Mouse (Mus musculus) layer of hippocampus, adult 8-10 months (tissue): ENCODE data around the gene Gm6525. TPM values are rescaled to one million over a fixed set of nuclear protein-coding genes. Genes with fewer than 3 reads are reported as not detected.
A peak's percentile ranks its signal among the peaks of the same experiment; 100 is the strongest.

Experiments used
- DNase-seq, 2 experiments: peaks; one replicate each; pipeline ENCODE4 v3.0.0; 2022; ENCODE audit warnings: low spot score in 2 of 2
- total RNA-seq, 4 experiments: library from RNA; stranded (reverse); gene quantifications; 2 replicates each; pipeline ENCODE4 v1.2.4; 2022

Gm6525 gene
- not detected for total RNA-seq

DNA sequence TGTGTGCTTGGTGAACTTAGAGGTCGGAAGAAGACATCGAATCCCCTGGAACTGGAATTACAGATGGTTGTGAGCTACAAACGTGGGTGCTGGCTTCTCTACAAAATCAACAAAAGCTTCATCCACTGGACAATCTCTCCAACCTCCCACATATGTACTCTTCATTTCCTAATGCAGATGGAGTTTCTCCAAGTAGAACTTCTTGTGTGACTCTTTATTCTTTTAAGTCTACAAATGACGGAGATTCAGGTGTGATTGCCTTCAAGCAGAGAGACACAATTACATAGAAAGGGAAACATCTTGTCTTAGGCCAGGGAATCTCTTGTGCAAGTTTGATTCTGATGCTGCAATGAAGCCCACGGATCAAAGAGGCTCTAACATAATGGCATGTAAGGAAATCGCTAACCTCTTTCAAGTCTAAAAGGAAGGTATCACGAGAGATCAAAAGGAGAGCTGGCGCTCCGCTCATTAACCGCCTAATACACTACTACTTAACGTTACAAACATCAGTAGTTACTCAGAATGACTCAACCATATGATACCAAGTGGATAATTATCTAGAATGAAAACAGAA lies at the start of gene Gm6525:
Gm6525 (plus strand) TSS at position 524 of the 574 bp plus-strand sequence.
- DNase-seq = no peak

GRCm38 (mm10) chr3:84125704-84126289 lies 48.1 kb upstream of the Gm6525 start:
- DNase-seq = no peak

DNA sequence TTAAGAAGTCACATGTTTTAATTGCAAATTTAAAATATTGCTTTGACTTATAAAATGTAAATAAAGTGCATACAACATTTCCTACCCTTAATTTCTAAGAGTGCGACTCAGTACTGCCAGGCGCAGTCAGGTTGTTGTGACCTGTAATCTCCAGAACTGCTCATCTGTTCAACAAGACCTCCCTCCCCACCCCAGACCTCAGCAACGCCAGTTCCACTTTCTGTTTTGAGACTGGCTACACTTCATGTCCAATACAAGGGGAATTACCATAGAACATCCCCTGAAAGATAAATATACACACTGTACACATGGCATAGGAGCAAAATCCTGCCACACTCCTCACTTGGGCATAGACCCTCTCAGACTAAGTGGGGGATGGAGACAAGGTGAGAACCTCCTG lies 47.2 kb upstream of the Gm6525 start:
- no peak for DNase-seq

DNA sequence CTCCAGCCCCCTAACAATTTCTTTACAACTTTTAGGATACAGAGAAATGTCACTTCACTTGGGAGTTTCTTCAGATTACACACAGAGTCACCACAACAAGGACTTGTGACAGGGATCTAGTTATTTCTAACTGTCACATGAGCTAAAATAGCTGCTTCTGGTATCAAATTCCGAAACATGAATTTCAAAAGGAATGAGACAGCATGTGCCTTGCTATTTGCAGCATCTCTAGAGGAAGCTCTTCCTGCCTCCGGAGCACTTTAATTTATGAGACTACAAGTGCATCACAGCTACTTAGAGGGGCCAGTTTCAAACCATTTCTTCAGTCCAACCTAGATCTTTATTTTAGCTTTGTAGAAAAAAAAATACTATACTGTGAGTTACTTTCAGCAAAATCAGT lies 46.5 kb upstream of the Gm6525 start:
- no peak for DNase-seq

GRCm38 (mm10) chr3:84128871-84129870 lies 44.7 kb upstream of the Gm6525 start:
- DNase-seq = no peak

DNA sequence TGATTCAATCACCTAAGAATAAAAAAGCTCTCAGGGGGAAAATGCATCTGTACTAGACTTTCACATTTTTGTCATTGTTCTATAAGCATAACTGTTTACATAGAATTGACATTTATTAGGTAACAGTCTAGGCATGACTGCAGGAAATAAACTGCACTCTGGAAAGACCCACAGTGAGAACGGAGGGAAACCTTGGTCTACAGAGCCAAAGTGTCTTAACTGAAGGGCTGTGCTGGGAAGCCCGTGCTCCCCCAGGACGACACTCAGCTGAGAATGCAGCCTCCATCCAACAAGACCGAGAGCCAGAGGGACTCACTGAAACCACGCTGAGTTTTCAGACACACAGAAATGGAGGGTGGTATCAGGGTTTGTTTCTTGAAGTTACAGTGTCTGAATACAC lies 43.1 kb upstream of the Gm6525 start:
- no peak for DNase-seq

GRCm38 (mm10) chr3:84131369-84131768 lies 42.5 kb upstream of the Gm6525 start:
- no peak for DNase-seq

GRCm38 (mm10) chr3:84135387-84135786 lies 38.5 kb upstream of the Gm6525 start:
- DNase-seq = no peak

- DNase-seq = no peak
Observed at GRCm38 (mm10) chr3:84135933-84136332, 38.0 kb upstream of the Gm6525 start.

- DNase-seq = no peak
Observed at GRCm38 (mm10) chr3:84136509-84136908, 37.4 kb upstream of the Gm6525 start.

- no peak for DNase-seq
Observed at GRCm38 (mm10) chr3:84140947-84141346, 33.0 kb upstream of the Gm6525 start.

- DNase-seq = no peak
Observed at GRCm38 (mm10) chr3:84149831-84150230, 24.1 kb upstream of the Gm6525 start.

- DNase-seq = no peak
Observed at GRCm38 (mm10) chr3:84154721-84155141, 19.2 kb upstream of the Gm6525 start.

DNA sequence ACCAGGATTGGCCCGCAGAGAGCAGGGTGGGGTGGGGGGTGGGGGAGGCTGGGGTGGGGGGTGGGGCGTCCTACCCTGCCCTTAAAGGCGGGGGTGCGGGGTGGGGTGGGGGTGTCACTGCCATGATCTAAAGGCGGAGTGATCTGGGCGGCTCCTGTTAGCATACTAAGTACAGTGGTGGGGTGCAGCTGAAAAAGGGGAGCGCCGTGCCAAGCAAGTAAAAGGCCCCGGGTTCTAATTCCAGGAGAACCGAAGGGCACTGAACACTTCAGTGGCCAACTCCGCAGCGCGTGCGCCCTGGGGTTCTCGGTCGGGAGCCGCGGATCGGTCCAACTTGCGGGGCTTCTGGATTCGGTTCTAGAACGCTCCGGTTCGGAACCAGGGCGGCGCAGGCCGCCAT lies 18.8 kb upstream of the Gm6525 start:
- peak in 1 of 2 experiments; percentile 34 for DNase-seq

DNA sequence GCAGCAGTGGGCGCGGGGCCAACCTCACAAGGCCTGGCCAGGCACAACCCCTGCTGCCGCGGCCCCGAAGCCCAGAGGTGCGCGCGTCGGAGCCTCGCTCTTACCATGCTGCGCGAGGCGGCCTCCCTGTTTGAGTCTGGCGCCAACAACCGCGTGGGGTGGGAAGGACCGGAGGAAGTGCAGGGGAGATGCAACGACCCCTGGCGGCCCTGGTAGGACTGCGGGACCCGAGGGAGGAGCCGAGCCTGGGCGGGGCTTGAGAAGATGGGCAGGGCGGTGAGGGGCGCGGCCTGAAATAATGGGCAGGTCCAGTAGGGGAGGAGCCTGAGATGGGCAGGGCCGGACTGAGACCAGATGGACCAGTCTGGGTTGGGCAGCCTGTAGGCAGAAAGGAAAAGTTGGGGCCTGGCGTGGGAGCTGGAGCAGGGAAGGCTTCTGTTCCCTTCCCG lies 18.3 kb upstream of the Gm6525 start, which contains the start of gene Mnd1:
Mnd1 (minus strand) TSS at position 229 of the 449 bp plus-strand sequence.
- peak; percentile 94 to 95 for DNase-seq

GRCm38 (mm10) chr3:84156105-84156504 lies 17.8 kb upstream of the Gm6525 start:
- no peak for DNase-seq

DNA sequence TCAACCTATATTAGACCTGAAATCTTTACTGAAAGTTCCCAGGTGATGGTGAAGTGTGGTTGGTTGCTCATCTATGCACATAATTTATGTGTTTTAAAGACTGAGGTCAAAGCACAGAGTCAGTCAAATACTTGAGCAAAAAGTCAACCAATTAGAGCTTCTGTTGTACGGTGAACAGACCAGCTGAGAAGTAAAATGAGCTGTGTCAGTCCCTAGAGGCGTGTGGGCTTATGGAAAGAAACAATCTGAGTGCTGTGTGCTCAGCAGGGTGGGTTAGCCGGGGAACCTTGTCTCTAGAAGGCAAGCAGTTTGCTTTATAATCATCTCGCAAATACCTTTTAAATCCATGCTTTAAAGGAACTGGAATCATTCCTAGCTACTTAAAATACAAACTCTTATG lies 16.9 kb upstream of the Gm6525 start:
- DNase-seq = no peak

DNA sequence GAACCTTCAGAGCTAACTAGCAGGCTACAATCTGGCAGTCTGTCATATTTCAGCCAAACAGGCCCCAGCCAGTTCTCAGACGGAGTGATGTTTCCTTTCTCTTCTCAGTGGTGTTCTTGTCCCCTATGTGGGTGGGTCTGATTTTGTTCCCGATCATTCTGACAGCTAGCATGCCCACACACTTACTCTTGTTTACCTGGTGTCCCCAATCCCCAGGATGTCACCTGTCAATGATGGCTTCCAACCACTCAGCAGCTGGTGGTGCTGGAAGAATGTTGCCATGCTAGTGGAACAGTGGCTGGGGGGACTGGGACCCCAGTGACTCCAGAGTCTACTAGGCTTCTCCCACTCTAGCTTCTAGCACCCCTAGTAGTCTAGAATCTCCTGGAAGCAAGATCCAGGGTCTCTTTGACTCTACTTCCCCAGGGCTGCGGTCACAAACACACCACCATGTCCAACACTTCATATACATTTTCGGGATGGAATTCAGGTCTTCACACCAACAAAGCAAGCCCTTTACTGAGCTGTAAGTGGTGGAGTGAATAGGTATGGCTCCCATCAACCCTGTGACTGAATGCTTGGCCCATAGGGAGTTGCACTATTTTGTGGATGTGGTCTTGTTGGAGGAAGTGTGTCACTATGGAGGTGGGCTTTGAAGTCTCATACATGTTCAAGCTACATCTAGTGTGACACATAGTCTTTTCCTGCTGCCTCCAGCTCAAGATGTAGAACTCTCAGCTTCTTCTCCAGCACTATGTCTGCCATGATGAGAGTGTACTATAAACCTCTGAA lies 16.1 kb upstream of the Gm6525 start:
- peak in 1 of 2 experiments; percentile 4 for DNase-seq

DNA sequence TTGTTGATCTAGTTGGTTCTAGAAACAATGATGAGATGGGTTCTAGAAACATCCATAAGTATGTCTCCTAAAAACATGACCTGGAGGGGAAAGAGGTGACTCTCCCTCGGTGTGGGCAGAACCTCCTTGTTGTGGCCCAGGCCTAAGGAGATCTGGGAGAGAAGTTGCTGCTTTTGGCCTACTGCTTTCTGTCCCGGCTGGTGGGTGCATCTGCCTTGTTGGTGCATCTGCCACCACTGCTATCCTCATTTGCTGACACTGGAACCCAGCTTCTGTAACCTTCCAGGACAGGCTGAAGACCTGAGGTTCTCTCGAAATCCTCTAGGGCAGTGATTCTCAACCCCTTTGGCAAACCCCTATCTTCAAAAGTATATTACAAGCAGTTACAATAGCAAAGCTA lies 8.5 kb upstream of the Gm6525 start:
- no peak for DNase-seq

DNA sequence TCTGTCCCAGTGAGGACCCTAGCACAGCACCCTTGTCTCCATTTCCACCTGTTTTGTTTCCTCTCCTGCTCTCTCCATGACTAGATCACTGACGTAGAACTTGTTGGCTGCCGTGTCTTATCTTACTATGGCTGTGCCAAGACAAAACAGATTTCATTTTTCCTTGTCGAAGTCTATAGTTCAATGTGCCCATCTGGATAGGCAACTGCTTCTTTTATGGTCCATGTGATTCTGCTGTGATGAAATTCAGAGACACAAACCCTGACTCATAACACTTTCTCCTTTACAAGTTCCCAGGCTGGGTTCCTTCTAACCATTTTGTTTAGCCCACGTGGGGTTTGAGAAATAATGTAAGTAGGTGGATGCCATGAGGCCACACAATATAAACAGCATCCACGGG lies 7.8 kb upstream of the Gm6525 start:
- no peak for DNase-seq

DNA sequence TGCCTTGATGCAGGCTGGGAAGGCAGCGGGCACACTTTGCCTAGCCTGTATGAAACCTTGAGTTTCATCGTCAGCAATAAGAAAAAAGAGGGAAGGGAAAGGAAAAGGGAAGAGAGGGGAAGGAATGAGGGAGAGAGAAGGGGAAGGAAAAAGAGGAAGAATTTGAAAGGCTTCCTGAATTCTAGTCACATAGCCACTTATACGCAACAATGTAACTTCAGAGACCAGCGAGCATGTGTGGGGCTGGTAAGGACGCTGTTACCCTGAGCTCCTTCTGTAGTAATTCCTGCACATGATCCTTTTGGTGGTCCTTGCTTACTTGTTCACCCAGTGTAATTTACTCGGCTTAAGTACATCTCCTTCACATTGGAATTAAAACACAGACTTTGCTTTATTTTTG lies 5.0 kb upstream of the Gm6525 start:
- no peak for DNase-seq
